Mouse (Mus musculus) forebrain, embryonic 14.5 days (tissue): ENCODE results near the gene AI467606. TPM values are rescaled to one million over a fixed set of nuclear protein-coding genes. Genes with fewer than 3 reads are reported as not detected.
"Not testable (repeated sequence)": the region's sequence is repeated elsewhere in the genome, so short reads cannot be mapped to it uniquely, and the experiment has no call there.

ENCODE experiments used
- ATAC-seq: fragments of 200-750 bp; cut with Nextera tagmentation; 2 replicates; pipeline ENCODE4 v1.8.0; 2017; ENCODE audit warnings: mild to moderate bottlenecking, moderate library complexity
- DNase-seq: peaks from one replicate; pipeline ENCODE4 v3.0.0-alpha.2; 2015; ENCODE audit warnings: low spot score
- H3K27ac ChIP-seq: fragments of 300-500 bp; sonication (generic); 2 replicates; pipeline ENCODE4 v1.5.1; 2014; ENCODE audit warnings: low read depth, mild to moderate bottlenecking, control low read depth, low read length, moderate library complexity
- H3K27me3 ChIP-seq: fragments of 300-500 bp; sonication (generic); replicated peaks from 2 replicates; pipeline ENCODE4 v1.6.1; 2014; ENCODE audit warnings: low read length, control low read depth, mixed read lengths; ENCODE audit not compliant: control insufficient read depth, insufficient read depth
- H3K36me3 ChIP-seq: fragments of 300-500 bp; sonication (generic); 2 replicates; pipeline ENCODE4 v1.6.1; 2014; ENCODE audit warnings: low read length, control low read depth; ENCODE audit not compliant: control insufficient read depth, insufficient read depth
- H3K4me1 ChIP-seq: fragments of 300-500 bp; sonication (generic); 2 replicates; pipeline ENCODE4 v1.6.1; 2014; ENCODE audit warnings: antibody characterized with exemption, low read length, control low read depth; ENCODE audit not compliant: control insufficient read depth, insufficient read depth
- H3K4me2 ChIP-seq: fragments of 300-500 bp; sonication (generic); 2 replicates; pipeline ENCODE4 v1.6.1; 2014; ENCODE audit warnings: mild to moderate bottlenecking, control low read depth, low read length
- H3K4me3 ChIP-seq: fragments of 300-500 bp; sonication (generic); 2 replicates; pipeline ENCODE4 v1.5.1; 2014; ENCODE audit warnings: low read depth, low read length, control low read depth
- H3K9ac ChIP-seq: fragments of 300-500 bp; sonication (generic); 2 replicates; pipeline ENCODE4 v1.6.1; 2014; ENCODE audit warnings: mild to moderate bottlenecking, low read length, control low read depth, moderate library complexity
- H3K9me3 ChIP-seq: fragments of 300-500 bp; sonication (generic); replicated peaks from 2 replicates; pipeline ENCODE4 v1.6.1; 2016; ENCODE audit warnings: low read length, control low read depth, mixed read lengths; ENCODE audit not compliant: control insufficient read depth
- WGBS: fragments of 180-500 bp; shearing (Covaris S2); extraction: QIAGEN DNeasy Blood & Tissue Kit; methylation state at CpG from one replicate; pipeline ENCODE4 v1.1.7; 2014; 5-methylcytosine and 5-hydroxymethylcytosine counted together
- polyA plus RNA-seq: library from polyadenylated mRNA; unstranded; fragments of >200 nt; fragmentation: Nextera tagmentation; extraction: Ambion mirVana; gene quantifications from 2 replicates; pipeline ENCODE4 v1.2.1, GENCODE M21; 2014

Gene AI467606
- polyA plus RNA-seq, 1 experiment from 2014 or later: 1.5 TPM

DNA sequence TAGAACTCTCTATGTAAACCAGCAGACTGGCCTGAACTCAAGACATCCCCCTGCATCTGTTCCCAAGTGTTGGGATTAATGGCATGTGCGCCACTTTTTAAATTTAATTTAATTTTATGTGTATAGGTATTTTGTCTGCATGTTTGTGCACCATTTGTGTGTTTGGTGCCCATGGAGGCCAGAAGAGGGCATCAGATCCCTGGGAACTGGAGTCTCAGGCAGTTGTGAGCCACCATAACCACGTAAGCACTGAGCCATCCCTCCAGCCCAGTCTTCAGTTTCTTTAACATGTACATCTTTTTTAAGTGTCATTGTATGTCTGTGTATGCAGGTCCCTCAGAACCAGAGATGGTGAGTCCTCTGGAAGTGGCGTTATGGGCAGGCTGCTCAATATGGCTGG, 13.5 kb upstream of the AI467606 start:
- H3K9ac ChIP-seq: no peak overlapping the region
- H3K27me3 ChIP-seq: no peaks in the 10 kb centered on the region
- DNase-seq: no peak
- H3K4me1 ChIP-seq: no peaks in the 10 kb centered on the region
- H3K9me3 ChIP-seq: no peaks in the 10 kb centered on the region
- no peak overlapping the region for H3K4me3 ChIP-seq
- no peak overlapping the region for H3K27ac ChIP-seq
- H3K4me2 ChIP-seq: no peak overlapping the region
- 81% methylated on average over 3 of the region's 3 CpGs for WGBS
- no peaks in the 10 kb centered on the region for H3K36me3 ChIP-seq
- no peak for ATAC-seq

DNA sequence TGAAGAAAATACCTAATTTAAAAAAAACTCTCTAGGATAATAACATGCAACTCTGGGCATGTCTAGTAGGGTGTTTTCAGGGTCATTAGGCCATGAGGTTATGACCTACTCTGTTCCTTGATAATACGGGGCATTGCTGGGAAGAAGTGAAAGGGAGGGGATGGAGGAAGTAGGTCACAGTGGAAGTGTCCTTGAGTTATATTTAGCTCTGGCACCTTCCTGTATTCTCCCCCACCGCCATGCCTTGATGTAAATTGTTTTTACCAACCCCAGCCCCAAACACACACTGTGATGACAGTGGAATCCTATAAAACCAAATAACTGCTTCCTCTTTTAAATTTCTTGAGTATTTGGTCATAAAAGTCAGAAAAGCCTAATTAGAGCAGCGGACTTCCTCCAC, 11.1 kb upstream of the AI467606 start:
- Histone ChIP-seq H3K4me2 (no peak overlapping the region), H3K4me1 (no peaks in the 10 kb centered on the region), H3K36me3 (no peaks in the 10 kb centered on the region), H3K27ac (no peak overlapping the region), H3K27me3 (no peaks in the 10 kb centered on the region), H3K9me3 (no peaks in the 10 kb centered on the region), H3K4me3 (no peak overlapping the region), H3K9ac (no peak overlapping the region)
- 76% methylated on average over 3 of the region's 3 CpGs for WGBS
- ATAC-seq: no peak
- no peak for DNase-seq

DNA sequence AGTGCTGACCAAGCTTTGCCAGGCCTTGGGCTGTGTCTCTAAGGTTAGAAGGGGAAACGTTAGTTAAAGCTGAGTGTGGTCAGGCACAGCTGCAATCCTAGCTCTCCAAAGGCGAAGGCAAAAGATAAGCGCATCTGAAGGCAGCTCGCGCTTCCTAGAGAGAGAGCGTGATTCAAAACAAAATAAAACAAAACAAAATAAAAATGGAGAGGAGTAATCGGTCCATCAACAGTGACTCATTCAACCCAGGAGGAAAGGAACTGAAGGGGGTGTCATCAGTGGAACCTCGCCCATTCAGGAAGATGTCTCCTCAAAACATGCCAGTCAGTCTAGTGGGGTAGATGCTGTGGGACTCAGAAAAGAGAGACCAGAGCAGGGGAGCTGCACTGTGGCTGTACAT, 8.9 kb upstream of the AI467606 start:
- WGBS: 86% methylated on average over 8 of the region's 8 CpGs
- ATAC-seq: no peak

DNA sequence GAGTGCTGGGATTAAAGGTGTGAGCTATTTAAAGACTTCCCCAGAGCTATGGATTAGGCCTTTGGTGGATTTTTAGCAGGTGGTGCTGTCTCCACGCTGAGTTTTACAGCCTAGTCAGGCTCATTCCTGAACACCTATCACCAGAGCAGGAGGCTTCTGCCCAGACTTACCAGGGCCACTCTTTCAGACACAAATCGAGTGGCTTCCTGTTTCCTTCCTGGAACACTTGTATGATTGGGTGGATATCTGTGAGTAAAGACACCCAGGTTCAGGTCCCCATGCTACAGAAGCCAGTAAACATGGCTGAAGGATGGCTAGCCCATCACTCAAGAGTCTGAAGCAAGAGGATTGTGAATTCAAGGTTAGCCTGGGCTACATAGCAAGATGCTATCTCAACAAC, 8.2 kb upstream of the AI467606 start:
- no peak for ATAC-seq
- DNase-seq: no peak
- H3K27me3 ChIP-seq: no peaks in the 10 kb centered on the region
- H3K4me3 ChIP-seq: no peak overlapping the region
- H3K27ac ChIP-seq: no peak overlapping the region
- no peak overlapping the region for H3K9ac ChIP-seq
- H3K36me3 ChIP-seq: no peaks in the 10 kb centered on the region
- no peaks in the 10 kb centered on the region for H3K9me3 ChIP-seq
- H3K4me1 ChIP-seq: no peaks in the 10 kb centered on the region
- no peak overlapping the region for H3K4me2 ChIP-seq
- 60% methylated on average over 2 of the region's 2 CpGs for WGBS

More for the DNA sequence above, 8.9 kb upstream of the AI467606 start:
- Histone ChIP-seq H3K27me3 (no peaks in the 10 kb centered on the region), H3K4me2 (no peak overlapping the region), H3K27ac (no peak overlapping the region), H3K4me1 (no peaks in the 10 kb centered on the region), H3K9me3 (no peaks in the 10 kb centered on the region), H3K9ac (no peak overlapping the region), H3K4me3 (no peak overlapping the region), H3K36me3 (no peaks in the 10 kb centered on the region)
- no peak for DNase-seq

DNA sequence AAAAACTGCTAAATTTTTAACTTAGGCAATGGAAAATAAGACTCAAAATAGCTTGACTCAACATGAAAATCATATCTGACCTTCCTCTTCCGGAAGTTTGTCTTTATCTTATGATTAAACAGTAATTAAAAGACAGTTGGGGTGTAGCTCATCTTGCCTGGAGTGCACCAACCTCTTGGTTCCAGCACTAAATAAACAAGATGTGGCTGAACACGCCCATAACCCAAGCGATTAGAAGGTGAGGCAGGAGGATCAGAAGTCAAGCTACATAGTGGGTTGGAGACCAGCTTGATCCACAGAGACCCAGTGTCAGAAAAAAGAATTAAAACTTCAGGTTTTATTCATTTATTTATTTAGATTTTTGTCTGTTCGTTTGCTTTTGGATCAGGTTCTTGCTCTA, 7.5 kb upstream of the AI467606 start:
- ATAC-seq: no peak
- Histone ChIP-seq H3K9me3 (no peaks in the 10 kb centered on the region), H3K9ac (no peak overlapping the region), H3K36me3 (no peaks in the 10 kb centered on the region), H3K4me3 (no peak overlapping the region), H3K4me1 (no peaks in the 10 kb centered on the region), H3K27me3 (no peaks in the 10 kb centered on the region), H3K4me2 (no peak overlapping the region), H3K27ac (no peak overlapping the region)
- no peak for DNase-seq
- 85% methylated on average over 4 of the region's 4 CpGs for WGBS

DNA sequence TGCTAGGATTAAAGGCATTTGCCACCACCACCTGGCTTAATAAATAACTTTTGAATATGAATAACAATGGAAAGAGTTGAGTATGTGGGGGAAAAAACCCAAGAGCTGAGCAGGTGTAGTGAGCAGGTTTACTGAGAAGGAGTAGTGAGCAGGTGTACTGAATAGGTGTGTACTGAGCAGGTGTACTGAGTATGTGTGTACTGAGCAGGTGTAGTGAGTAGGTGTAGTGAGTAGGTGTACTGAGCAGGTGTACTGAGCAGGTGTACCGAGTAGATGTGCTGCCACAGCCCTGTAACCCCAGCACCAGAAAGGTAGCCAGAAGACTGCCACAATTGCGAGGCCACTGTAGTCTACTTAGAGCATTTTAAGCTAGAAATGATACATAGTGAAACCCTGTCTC, 6.4 kb upstream of the AI467606 start:
- Histone ChIP-seq H3K27me3 (no peaks in the 10 kb centered on the region), H3K4me1 (no peaks in the 10 kb centered on the region), H3K27ac (no peak overlapping the region), H3K9ac (no peak overlapping the region), H3K9me3 (no peaks in the 10 kb centered on the region), H3K4me3 (no peak overlapping the region), H3K4me2 (no peak overlapping the region), H3K36me3 (no peaks in the 10 kb centered on the region)
- 78% methylated on average over 2 of the region's 2 CpGs for WGBS
- no peak for DNase-seq
- ATAC-seq: no peak

DNA sequence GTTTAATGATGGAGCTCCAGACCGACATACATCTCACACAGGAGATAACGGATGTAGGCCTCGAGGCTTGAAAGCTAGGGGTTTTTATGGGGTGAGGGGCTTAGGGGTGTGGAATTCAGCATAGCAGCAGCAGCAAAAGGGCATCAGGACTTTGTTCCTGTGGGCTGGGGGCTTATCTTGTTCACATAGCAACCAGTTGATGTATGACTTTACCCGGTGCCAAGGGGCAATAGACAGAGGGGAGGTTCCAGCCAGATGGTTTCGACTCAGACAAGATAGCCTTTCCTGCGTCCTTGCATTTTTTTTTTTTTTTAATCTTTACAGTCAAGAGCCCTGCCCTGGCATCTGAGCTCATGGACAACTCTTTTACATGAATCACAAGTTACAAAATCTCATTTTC, 5.4 kb upstream of the AI467606 start:
- not testable (repeated sequence) for H3K9ac ChIP-seq, H3K9me3 ChIP-seq, ATAC-seq, H3K4me1 ChIP-seq, H3K27ac ChIP-seq, H3K4me3 ChIP-seq, H3K27me3 ChIP-seq, H3K36me3 ChIP-seq, H3K4me2 ChIP-seq, DNase-seq
- WGBS: 80% methylated on average over 6 of the region's 6 CpGs

DNA sequence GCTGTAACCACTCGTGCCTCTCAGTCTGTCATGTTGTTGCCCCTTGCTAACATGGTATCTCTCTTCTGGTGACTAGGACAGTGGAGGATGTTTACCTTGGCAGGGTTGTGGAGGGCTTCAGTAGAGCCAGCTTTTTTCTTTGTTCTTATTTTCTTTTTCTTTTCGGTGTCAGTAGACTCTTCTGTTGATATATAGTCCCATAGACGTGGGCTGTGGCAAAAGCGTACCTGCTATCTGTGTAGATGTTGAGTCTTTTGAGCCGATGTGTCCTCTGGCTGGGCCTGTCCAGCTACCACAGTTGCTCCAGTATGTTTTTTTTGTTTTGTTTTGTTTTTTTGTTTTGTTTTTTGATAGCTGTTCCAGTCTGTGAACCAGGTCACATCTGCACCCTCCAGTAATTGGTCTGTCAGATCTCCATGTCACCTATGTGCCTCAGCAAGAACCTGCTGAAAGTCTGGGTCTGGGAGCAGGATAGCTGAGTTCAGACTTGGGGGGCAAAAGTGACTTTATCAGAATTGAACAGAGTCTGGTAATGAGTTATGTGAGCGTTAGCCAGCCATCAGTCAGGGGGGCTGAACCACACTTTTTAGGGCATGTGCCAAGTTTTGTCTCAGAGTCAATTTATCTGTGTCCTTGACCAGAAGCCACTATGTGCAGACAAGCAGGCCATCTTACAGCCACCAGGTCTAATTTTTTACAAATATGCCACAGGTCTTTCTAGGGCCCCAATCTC, 3.7 kb upstream of the AI467606 start, which contains the start of gene Zg16:
Gene Zg16, minus strand, starts transcription at position 51 of the 733 bp plus-strand sequence.
- ATAC-seq, H3K36me3 ChIP-seq, H3K4me3 ChIP-seq, H3K9me3 ChIP-seq, H3K4me1 ChIP-seq, H3K27ac ChIP-seq, H3K27me3 ChIP-seq, DNase-seq, H3K9ac ChIP-seq, H3K4me2 ChIP-seq: not testable (repeated sequence)
- 81% methylated on average over 6 of the region's 6 CpGs for WGBS

DNA sequence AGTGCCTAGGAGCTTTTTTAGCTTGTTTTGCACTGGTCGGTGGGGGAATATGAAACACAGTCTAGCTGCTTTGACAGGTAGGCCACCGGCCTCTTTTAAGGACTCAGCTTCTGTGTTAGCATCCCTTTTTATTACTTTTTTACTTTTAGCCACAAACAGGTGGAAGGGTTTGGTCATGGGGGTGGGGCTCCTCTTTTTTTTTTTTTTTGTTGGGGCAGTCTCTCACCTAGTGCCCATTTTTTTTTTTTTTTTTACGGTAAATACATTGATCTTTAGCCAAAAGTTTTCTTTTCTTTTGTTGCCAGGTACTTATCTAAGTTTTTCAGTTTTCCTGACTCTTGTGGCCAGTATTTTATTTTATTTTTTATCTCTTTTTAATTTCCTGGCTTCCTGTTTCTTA, 3.1 kb upstream of the AI467606 start:
- H3K36me3 ChIP-seq: no peaks in the 10 kb centered on the region
- no peak overlapping the region for H3K4me2 ChIP-seq
- no peaks in the 10 kb centered on the region for H3K27me3 ChIP-seq
- ATAC-seq (no peak), DNase-seq (no peak)
- H3K9ac ChIP-seq: no peak overlapping the region
- H3K27ac ChIP-seq: no peak overlapping the region
- no peaks in the 10 kb centered on the region for H3K4me1 ChIP-seq
- no peaks in the 10 kb centered on the region for H3K9me3 ChIP-seq
- 90% methylated on average over 3 of the region's 3 CpGs for WGBS
- no peak overlapping the region for H3K4me3 ChIP-seq
